Mouse (Mus musculus) brown adipose tissue, adult 24 weeks (tissue): ENCODE results near the gene Il31. TPM values are rescaled to one million over a fixed set of nuclear protein-coding genes. Genes with fewer than 3 reads are reported as not detected.

Experiments
- H3K27ac ChIP-seq: fragments of 200-500 bp; replicated peaks from 2 replicates; pipeline ENCODE4 v1.5.1; 2012; ENCODE audit warnings: low read depth, mild to moderate bottlenecking, low read length
- H3K4me1 ChIP-seq: fragments of 200-500 bp; 2 replicates; pipeline ENCODE4 v1.6.1; 2012; ENCODE audit warnings: low read length, mixed read lengths; ENCODE audit not compliant: control insufficient read depth, insufficient read depth, insufficient read length
- H3K4me3 ChIP-seq: fragments of 200-500 bp; 2 replicates; pipeline ENCODE4 v1.5.1; 2012; ENCODE audit warnings: low read depth, mild to moderate bottlenecking, low read length, moderate library complexity; ENCODE audit not compliant: insufficient read depth
- polyA plus RNA-seq: library from polyadenylated mRNA; stranded (reverse); fragments of >200 nt; gene quantifications from 2 replicates; pipeline ENCODE4 v1.2.4, GENCODE M21; 2012; ENCODE audit not compliant: missing spikeins, insufficient read depth, insufficient read length

The Il31 gene
- polyA plus RNA-seq, 1 experiment: not detected

DNA sequence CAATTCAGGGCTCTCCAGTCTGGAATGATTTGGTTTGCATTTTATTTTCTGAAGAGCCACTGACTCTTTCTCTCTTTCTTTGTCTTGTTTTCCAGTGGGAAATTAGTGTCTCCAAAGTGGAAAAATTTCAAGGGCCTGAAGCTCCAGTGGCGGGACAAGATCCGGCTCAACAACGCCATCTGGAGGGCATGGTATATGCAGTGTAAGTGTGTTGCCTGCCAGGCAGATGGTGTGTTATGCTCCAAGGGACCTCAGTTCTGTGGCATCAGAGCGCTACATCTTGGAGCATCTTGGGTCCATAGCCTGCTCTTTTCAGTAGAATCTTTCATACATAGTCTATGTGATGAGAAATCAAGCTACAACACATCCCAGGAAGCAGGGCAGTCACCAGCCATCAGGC, 49.3 kb downstream of the Il31 start:
- peaks cover 5% of the 10 kb centered on the region; the same call in 1 of the 2 replicates for H3K4me1 ChIP-seq
- no peak overlapping the region for H3K4me3 ChIP-seq
- H3K27ac ChIP-seq: no peak overlapping the region

- Histone ChIP-seq H3K4me3 (no peak overlapping the region), H3K27ac (no peak overlapping the region), H3K4me1 (peaks cover 6% of the 10 kb centered on the region)
Observed at GRCm38 (mm10) chr5:123439312-123439711, 50.0 kb downstream of the Il31 start.

GRCm38 (mm10) chr5:123438381-123438780, 50.9 kb downstream of the Il31 start:
- Histone ChIP-seq H3K4me1 (peaks cover 9% of the 10 kb centered on the region), H3K4me3 (no peak overlapping the region), H3K27ac (no peak overlapping the region)

DNA sequence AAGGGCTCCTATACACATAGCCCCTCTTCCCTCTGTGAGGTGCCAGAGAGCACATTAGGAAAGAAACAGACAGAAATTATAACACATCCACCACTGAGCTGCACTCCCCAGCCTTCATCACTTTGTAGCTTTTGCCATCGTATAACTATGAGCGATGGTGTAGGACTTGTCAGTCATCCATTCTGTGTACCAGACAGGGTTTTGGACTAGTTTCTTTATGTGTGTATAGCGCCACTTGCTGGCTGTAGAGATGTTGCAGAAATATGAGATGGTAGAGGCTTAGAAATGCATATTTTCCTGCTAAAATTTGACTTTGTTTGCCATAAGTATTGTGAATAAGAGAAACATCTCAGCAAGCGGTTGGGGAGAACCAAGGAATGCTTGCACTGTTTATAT, 52.5 kb downstream of the Il31 start:
- Histone ChIP-seq H3K4me1 (peaks cover 19% of the 10 kb centered on the region), H3K27ac (no peak overlapping the region), H3K4me3 (no peak overlapping the region)

GRCm38 (mm10) chr5:123436071-123436779, 53.1 kb downstream of the Il31 start:
- Histone ChIP-seq H3K4me3 (no peak overlapping the region), H3K27ac (peak overlapping the region; percentile 15; the same call in 1 of the 2 replicates), H3K4me1 (peaks cover 25% of the 10 kb centered on the region)

DNA sequence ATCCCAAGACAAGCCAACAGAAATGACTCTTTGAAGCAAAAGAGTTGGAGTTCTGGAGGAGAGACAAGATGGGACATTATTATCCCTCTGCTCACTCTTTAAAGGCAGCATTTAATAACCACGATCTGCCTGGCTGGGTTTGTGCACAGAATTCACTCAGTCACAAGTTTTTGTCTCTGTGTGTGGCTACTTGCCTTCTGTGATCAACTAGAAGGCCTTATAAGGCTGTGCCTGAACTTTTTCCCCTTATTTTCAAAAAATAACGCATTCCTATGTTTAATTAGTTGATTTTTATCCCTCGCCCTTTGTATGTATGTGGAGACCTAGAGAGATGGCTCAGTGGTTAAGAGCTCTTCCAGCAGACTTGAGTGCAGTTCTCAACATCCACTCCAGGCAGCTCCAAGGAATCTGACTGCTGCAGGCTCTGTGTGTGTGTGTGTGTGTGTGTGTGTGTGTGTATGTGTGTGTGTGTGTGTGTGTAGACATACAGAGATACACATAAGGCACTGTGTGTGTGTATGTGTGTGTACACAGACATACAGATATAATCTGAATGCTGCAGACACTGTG, 56.9 kb downstream of the Il31 start:
- Histone ChIP-seq H3K4me1 (peaks cover 33% of the 10 kb centered on the region), H3K27ac (no peak overlapping the region), H3K4me3 (no peak overlapping the region)

DNA sequence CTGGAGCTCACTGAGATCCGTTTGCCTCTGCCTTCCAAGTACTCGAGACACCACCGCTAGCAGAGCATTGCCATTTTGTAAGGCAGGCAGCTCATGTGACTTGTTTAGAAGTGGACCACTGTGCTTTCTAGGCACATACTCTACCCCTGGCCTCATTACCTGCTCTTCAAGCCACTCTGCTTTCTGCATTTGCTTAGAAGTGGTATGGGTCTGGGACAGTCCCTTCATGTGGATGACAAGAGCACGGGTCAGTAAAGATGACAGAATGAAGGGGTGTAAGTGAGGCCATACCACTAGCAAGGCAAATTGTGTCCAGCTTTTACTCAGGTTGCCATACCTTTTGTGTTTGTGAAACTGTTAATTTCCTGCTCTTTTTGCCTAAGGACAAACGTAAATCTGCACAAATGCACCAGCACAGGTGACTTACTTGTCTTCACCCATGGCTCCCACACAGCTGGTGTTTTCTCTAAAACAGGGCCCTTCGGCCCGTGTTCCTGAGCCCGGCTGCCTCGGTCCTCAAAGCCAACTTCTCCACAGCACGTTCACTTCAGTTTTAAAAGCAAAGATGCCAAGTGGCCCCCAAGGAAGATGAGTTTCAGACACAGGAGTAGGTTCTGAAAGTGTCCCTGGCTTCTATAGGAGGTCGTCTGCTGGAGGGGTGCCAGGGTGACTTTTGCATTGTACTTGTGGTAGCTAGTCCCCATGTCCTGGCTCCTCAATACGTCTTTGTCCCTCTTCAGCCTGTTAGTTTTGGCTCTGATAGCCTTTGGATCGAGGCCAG, 57.6 kb downstream of the Il31 start:
- Histone ChIP-seq H3K4me3 (no peak overlapping the region), H3K27ac (0 out of 2 replicates have a peak overlapping the region, but pooled peaks have one; percentile 2)

More for the DNA sequence above, 57.6 kb downstream of the Il31 start:
- H3K4me1 ChIP-seq: peaks cover 33% of the 10 kb centered on the region

Other genes with a start within 250 kb of the Il31 start
- 0.24 and 0.54 TPM in 2 replicates for gene Wdr66, start 237.4 kb downstream of the Il31 start, polyA plus RNA-seq
- 9.7 and 9.8 TPM in 2 replicates for gene Bcl7a, start 145.7 kb downstream of the Il31 start, polyA plus RNA-seq
- gene Mlxip, start 94.7 kb downstream of the Il31 start, polyA plus RNA-seq: 7.8 and 8.2 TPM in 2 replicates
- gene Lrrc43, start 184 bp downstream of the Il31 start, polyA plus RNA-seq: not detected in 2 replicates
- 0.79 TPM in 1 of 2 replicates, not detected in the other for gene B3gnt4, start 21.0 kb upstream of the Il31 start, polyA plus RNA-seq
- gene Diablo, start 34.7 kb upstream of the Il31 start, polyA plus RNA-seq: 58.4 and 76.8 TPM in 2 replicates
- not detected in 2 replicates for gene Gm49027, start 36.0 kb upstream of the Il31 start, polyA plus RNA-seq
- 23.0 and 31.5 TPM in 2 replicates for gene Vps33a, start 83.5 kb upstream of the Il31 start, polyA plus RNA-seq
- gene Clip1, start 195.1 kb upstream of the Il31 start, polyA plus RNA-seq: 38.1 and 45.0 TPM in 2 replicates
- 17.6 and 22.1 TPM in 2 replicates for gene Zcchc8, start 231.6 kb upstream of the Il31 start, polyA plus RNA-seq